Mouse (Mus musculus) G1E (cell line): Measurements from ENCODE around the gene Itga11. TPM values are rescaled to one million over a fixed set of nuclear protein-coding genes. Genes with fewer than 3 reads are reported as not detected.
"Not testable (repeated sequence)": the region's sequence is repeated elsewhere in the genome, so short reads cannot be mapped to it uniquely, and the experiment has no call there.

Source experiments
- ATAC-seq: 2 replicates; pipeline ENCODE4 v1.8.0; 2016; ENCODE audit warnings: mild to moderate bottlenecking; ENCODE audit not compliant: insufficient number of reproducible peaks, poor library complexity, low FRiP score, severe bottlenecking; ENCODE audit errors: extremely low read depth
- DNase-seq: peaks from one replicate; pipeline ENCODE4 v3.0.0; 2012; ENCODE audit warnings: low spot score
- H3K27me3 ChIP-seq: 2 replicates; pipeline ENCODE4 v1.6.1; 2012; ENCODE audit warnings: mild to moderate bottlenecking, low read length, inconsistent platforms; ENCODE audit not compliant: insufficient read depth
- H3K36me3 ChIP-seq: replicated peaks from 2 replicates; pipeline ENCODE3; 2012; ENCODE audit warnings: mild to moderate bottlenecking, inconsistent platforms
- H3K4me1 ChIP-seq: 2 replicates; pipeline ENCODE4 v1.6.1; 2012; ENCODE audit warnings: low read depth, low read length, inconsistent platforms, mixed read lengths; ENCODE audit not compliant: insufficient read depth
- H3K4me3 ChIP-seq: 2 replicates; pipeline ENCODE4 v1.5.1; 2012; ENCODE audit warnings: low read depth, mild to moderate bottlenecking, inconsistent platforms, low read length, moderate library complexity, mixed read lengths
- H3K9me3 ChIP-seq: replicated peaks from 2 replicates; pipeline ENCODE4 v1.6.1; 2012; ENCODE audit warnings: inconsistent platforms
- CTCF ChIP-seq: IDR thresholded peaks from 2 replicates; pipeline ENCODE4 v1.5.1; 2012; ENCODE audit warnings: low read depth, low read length, inconsistent platforms, mixed read lengths
- GATA1 ChIP-seq: IDR thresholded peaks from 2 replicates; pipeline ENCODE4 v1.6.1; 2012; ENCODE audit warnings: borderline replicate concordance, low read length, inconsistent platforms, mixed read lengths
- GATA2 ChIP-seq: IDR thresholded peaks from 2 replicates; pipeline ENCODE4 v1.6.1; 2012; ENCODE audit warnings: low read depth, low read length, inconsistent platforms, borderline replicate concordance
- POLR2AphosphoS5 ChIP-seq: IDR thresholded peaks from 2 replicates; pipeline ENCODE4 v1.6.1; 2012; ENCODE audit warnings: low read depth, low read length, inconsistent platforms; ENCODE audit not compliant: insufficient replicate concordance
- TAL1 ChIP-seq: conservative IDR thresholded peaks from 2 replicates; pipeline ENCODE4 v1.6.1; 2012; ENCODE audit warnings: low read depth, low read length, inconsistent platforms, mixed read lengths
- polyA plus RNA-seq: library from polyadenylated mRNA; stranded (reverse); fragments of >175 nt; gene quantifications from 2 replicates; pipeline ENCODE4 v1.2.3, GENCODE M21; 2012
- total RNA-seq, 2 experiments: library from RNA; stranded (forward) in 1 of 2; stranded (reverse) in 1 of 2; fragments of 200-1000 nt in 1 of 2; fragments of >200 nt in 1 of 2; fragmentation: Nextera tagmentation in 1 of 2; gene quantifications; 2 replicates each; pipeline ENCODE4 v1.2.3; 2014 to 2017

The Itga11 gene
- total and polyA plus RNA-seq, 3 experiments: not detected

- Histone ChIP-seq H3K9me3 (no peaks in the 10 kb centered on the region), H3K27me3 (peaks cover 13% of the 10 kb centered on the region), H3K4me1 (no peaks in the 10 kb centered on the region; the same call in 1 of the 2 replicates), H3K36me3 (no peaks in the 10 kb centered on the region), H3K4me3 (no peak overlapping the region)
- no peak for TF ChIP-seq GATA1
- TF ChIP-seq CTCF: no peak
- no peak for TF ChIP-seq POLR2AphosphoS5
- no peak for TF ChIP-seq GATA2
- no peak for TF ChIP-seq TAL1
- no peak for DNase-seq
- no peak for ATAC-seq
These were observed 18.6 kb upstream of the Itga11 start for GRCm38 (mm10) chr9:62659026-62659425.

- H3K36me3 ChIP-seq, DNase-seq, H3K9me3 ChIP-seq, H3K4me1 ChIP-seq, ATAC-seq, H3K4me3 ChIP-seq: not testable (repeated sequence)
- H3K27me3 ChIP-seq: peaks cover 11% of the 10 kb centered on the region
These were observed 16.7 kb upstream of the Itga11 start for GRCm38 (mm10) chr9:62660971-62661370.

- TF ChIP-seq CTCF: no peak
- Histone ChIP-seq H3K36me3 (no peaks in the 10 kb centered on the region), H3K9me3 (no peaks in the 10 kb centered on the region), H3K4me1 (no peaks in the 10 kb centered on the region), H3K4me3 (no peak overlapping the region), H3K27me3 (peaks cover 4% of the 10 kb centered on the region)
- ATAC-seq (no peak), DNase-seq (no peak)
These were observed 14.2 kb upstream of the Itga11 start for GRCm38 (mm10) chr9:62663443-62663842.

DNA sequence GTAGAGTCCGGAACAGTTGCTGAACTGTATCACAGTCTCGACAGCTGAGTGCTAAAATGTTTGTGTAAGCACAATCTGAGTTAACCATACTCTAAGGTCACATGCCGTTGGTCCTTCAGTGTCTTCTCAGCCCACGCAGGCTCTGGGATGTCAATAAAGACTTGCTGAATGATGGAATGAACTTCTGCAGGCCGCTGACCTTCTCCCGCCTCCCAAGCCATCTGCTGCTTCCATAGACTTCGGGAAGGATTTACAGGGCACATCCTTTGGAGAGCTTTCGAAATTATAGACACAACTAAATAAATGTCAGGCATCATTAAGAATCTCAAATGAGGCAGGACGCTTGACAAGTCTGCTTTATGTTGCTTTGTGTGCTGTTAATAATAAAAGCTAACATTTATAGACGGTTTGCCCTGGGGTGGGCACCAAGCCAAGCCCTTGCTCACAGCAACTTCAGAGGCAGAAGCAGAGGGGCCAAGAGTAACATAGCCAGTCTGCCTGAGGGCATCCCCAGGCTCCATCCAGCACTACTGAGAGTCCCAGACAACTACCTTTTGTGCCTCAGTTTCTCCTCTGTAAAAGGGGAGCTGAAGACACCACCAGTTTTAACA is 13.4 kb upstream of the Itga11 start:
- no peaks in the 10 kb centered on the region for H3K36me3 ChIP-seq
- no peak for TF ChIP-seq POLR2AphosphoS5
- TF ChIP-seq GATA1: no peak
- no peak for TF ChIP-seq GATA2
- TF ChIP-seq CTCF: no peak
- TF ChIP-seq TAL1: no peak
- DNase-seq (no peak), ATAC-seq (no peak)
- H3K27me3 ChIP-seq: peaks cover 4% of the 10 kb centered on the region
- H3K9me3 ChIP-seq: no peaks in the 10 kb centered on the region
- H3K4me3 ChIP-seq: no peak overlapping the region
- H3K4me1 ChIP-seq: no peaks in the 10 kb centered on the region

- Histone ChIP-seq H3K9me3 (no peaks in the 10 kb centered on the region), H3K27me3 (peaks cover 4% of the 10 kb centered on the region), H3K36me3 (no peaks in the 10 kb centered on the region), H3K4me1 (no peaks in the 10 kb centered on the region), H3K4me3 (no peak overlapping the region)
- no peak for ATAC-seq
- no peak for DNase-seq
- TF ChIP-seq GATA1 (no peak), GATA2 (no peak), CTCF (no peak), POLR2AphosphoS5 (no peak), TAL1 (no peak)
These were observed 11.7 kb upstream of the Itga11 start for GRCm38 (mm10) chr9:62665892-62666291.

DNA sequence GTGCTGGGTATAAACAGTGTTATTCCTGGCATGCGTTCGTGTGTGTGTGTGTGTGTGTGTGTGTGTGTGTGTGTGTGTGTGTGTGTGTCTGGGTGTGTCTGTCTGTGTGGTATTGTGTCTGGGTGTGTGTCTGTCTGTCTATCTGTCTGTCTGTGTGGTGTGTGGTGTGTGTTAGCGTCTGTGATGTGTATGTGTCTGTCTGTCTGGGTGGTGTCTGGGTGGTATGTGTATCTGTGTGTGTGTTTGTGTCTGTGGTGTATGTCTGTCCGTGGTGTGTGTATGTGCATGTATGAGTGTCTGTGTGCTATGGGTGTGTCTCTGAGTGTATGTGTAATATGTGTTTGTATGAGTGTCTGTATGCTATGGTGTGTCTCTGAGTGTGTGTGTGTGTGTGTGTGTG is 9.1 kb upstream of the Itga11 start:
- H3K4me3 ChIP-seq: no peak overlapping the region
- no peaks in the 10 kb centered on the region for H3K4me1 ChIP-seq
- H3K27me3 ChIP-seq: peaks cover 4% of the 10 kb centered on the region
- no peaks in the 10 kb centered on the region for H3K36me3 ChIP-seq
- no peak for ATAC-seq
- DNase-seq: no peak
- TF ChIP-seq GATA1 (no peak), POLR2AphosphoS5 (no peak), CTCF (no peak), GATA2 (no peak)
- no peaks in the 10 kb centered on the region for H3K9me3 ChIP-seq

DNA sequence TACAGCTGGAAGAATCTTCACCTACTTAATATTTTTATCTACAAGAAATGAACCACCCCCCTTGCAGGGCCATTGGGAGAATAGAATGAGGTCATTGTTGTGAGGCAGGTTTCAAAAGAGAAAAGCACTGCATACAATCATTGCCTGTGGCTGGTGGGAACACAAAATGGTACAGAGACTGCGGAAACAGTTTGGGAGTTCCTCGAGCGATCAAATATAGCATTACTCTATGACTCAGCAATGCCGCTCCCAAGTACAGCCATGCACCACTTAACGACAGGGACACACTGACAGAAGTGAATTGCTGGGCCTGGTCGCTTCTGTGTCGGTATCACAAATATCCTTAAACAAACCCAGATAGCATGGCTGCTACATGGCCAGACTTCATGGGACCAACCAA is 4.4 kb upstream of the Itga11 start:
- Histone ChIP-seq H3K36me3 (no peaks in the 10 kb centered on the region), H3K4me3 (no peak overlapping the region), H3K9me3 (no peaks in the 10 kb centered on the region), H3K27me3 (no peaks in the 10 kb centered on the region), H3K4me1 (no peaks in the 10 kb centered on the region)
- TF ChIP-seq GATA2: no peak
- TF ChIP-seq CTCF: no peak
- TF ChIP-seq GATA1: no peak
- no peak for TF ChIP-seq POLR2AphosphoS5
- TF ChIP-seq TAL1: no peak
- ATAC-seq: no peak
- no peak for DNase-seq
